Mouse (Mus musculus) testis, adult 2 months (tissue): ENCODE data around the gene Anapc13. TPM values are rescaled to one million over a fixed set of nuclear protein-coding genes. Genes with fewer than 3 reads are reported as not detected.
A peak's percentile ranks its signal among the peaks of the same experiment; 100 is the strongest.

Source experiments
- H3K27ac ChIP-seq: fragments of 200-500 bp; 2 replicates; pipeline ENCODE4 v1.5.1; 2012; ENCODE audit warnings: low read depth, low read length; ENCODE audit not compliant: control insufficient read depth, insufficient read depth
- H3K27me3 ChIP-seq: fragments of 200-500 bp; 2 replicates; pipeline ENCODE4 v1.6.1; 2012; ENCODE audit warnings: mild to moderate bottlenecking, low read length, moderate library complexity; ENCODE audit not compliant: control insufficient read depth, insufficient read depth
- H3K36me3 ChIP-seq: fragments of 200-500 bp; 2 replicates; pipeline ENCODE4 v1.6.1; 2012; ENCODE audit warnings: mild to moderate bottlenecking, low read length; ENCODE audit not compliant: control insufficient read depth, insufficient read depth
- H3K4me1 ChIP-seq: fragments of 200-500 bp; 2 replicates; pipeline ENCODE4 v1.6.1; 2012; ENCODE audit warnings: low read length; ENCODE audit not compliant: control insufficient read depth, insufficient read depth
- H3K4me3 ChIP-seq: fragments of 200-500 bp; 2 replicates; pipeline ENCODE4 v1.5.1; 2012; ENCODE audit warnings: low read depth, mild to moderate bottlenecking, low read length, moderate library complexity, mixed read lengths; ENCODE audit not compliant: control insufficient read depth
- CTCF ChIP-seq: fragments of 200-500 bp; IDR thresholded peaks from 2 replicates; pipeline ENCODE4 v1.5.1; 2012; ENCODE audit warnings: low read depth, mild to moderate bottlenecking, inconsistent platforms, low read length, moderate library complexity; ENCODE audit not compliant: control insufficient read depth, insufficient read depth, insufficient replicate concordance
- POLR2A ChIP-seq: fragments of 200-500 bp; IDR thresholded peaks from 2 replicates; pipeline ENCODE4 v1.6.1; 2012; ENCODE audit warnings: low read depth, mild to moderate bottlenecking, inconsistent platforms, low read length, moderate library complexity; ENCODE audit not compliant: control insufficient read depth
- polyA plus RNA-seq: library from polyadenylated mRNA; depleted of rRNA; stranded (reverse); fragments of >200 nt; gene quantifications from 2 replicates; pipeline ENCODE4 v1.2.3, GENCODE M21; 2012

The Anapc13 gene
- polyA plus RNA-seq, 1 experiment = 118 TPM

DNA sequence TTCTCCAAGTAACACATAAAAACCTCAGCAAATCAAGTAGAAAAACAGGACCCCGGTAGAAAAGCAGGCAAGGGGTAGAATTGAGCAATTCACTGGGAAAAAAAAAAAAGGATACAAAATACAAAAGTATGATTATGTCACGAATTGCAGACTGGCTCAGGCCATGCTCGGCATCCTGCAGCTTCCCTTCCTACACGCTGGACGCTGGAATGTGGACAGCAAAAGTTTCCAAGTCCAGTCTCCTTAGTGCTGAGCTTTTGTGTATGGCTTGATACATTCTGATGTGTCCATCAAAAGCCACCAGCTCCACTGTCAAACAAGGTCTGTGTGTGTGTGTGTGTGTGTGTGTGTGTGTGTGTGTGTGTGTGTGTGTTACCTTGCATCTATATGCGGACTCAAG lies 15.4 kb downstream of the Anapc13 start:
- Histone ChIP-seq H3K27ac (no peak overlapping the region), H3K36me3 (no peaks in the 10 kb centered on the region), H3K4me3 (no peak overlapping the region), H3K27me3 (no peaks in the 10 kb centered on the region), H3K4me1 (peaks cover 8% of the 10 kb centered on the region)
- TF ChIP-seq CTCF (no peak), POLR2A (no peak)

DNA sequence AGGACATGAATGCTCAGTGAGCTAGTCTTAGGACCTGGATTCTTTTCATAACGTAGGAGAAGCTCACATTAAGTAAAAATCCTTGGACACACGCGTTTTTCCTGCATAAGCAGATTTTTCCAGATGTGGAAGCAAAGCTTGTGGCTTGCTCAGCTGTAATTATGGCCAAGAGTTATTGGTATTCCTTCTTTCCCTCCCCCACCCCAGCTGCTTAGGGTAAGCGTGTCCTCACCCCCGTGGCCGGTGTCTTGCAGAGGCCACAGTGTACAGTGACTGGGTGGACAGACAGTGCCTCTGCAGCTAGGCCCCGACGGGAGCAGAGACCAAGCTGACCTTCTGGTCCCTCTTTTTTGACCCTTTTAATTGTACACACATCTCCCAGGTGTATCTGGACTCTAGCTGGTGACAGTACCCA lies 17.0 kb downstream of the Anapc13 start:
- Histone ChIP-seq H3K27me3 (no peaks in the 10 kb centered on the region), H3K27ac (no peak overlapping the region; the same call in 1 of the 2 replicates), H3K4me3 (no peak overlapping the region), H3K4me1 (peaks cover 8% of the 10 kb centered on the region), H3K36me3 (no peaks in the 10 kb centered on the region)
- TF ChIP-seq POLR2A = no peak
- no peak for TF ChIP-seq CTCF

DNA sequence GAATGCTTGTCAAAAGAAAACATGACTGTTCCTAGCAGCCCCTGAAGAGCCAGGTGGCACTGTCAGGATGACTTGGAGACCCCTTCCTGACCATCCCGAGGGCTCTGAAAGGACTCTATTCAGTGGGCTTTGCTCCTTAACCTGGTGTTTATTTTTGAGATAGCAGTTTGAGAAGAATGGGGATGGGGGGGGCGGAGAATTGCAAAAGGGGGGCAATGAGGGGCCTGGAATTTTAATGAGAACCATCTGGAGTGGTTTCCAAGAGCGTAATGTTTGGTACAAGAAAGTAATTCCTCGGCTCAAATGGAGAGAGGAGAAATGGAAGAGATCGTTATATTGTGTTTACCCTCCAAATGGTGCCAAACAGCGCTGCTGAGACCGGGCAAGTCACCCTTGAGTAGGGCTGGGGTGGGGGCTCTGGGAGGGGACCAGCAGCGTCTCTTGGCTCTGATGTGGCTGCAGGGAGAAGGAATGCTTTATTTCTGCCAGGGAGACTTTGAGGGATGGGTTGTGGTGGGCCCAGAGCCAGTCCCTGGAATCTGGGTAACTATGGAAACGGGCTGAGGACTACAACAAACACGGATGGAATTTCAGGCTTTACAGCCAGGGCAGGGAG lies 17.5 kb downstream of the Anapc13 start:
- Histone ChIP-seq H3K4me3 (peak overlapping the region; percentile 57), H3K4me1 (peaks cover 8% of the 10 kb centered on the region), H3K27ac (no peak overlapping the region; the same call in 1 of the 2 replicates), H3K27me3 (no peaks in the 10 kb centered on the region), H3K36me3 (no peaks in the 10 kb centered on the region)
- TF ChIP-seq POLR2A (peak; percentile 71; the same call in 1 of the 2 replicates), CTCF (no peak)

GRCm38 (mm10) chr9:102645119-102645695 lies 19.1 kb downstream of the Anapc13 start:
- no peak overlapping the region for H3K27ac ChIP-seq
- H3K4me3 ChIP-seq = peak overlapping the region; percentile 39; the same call in 1 of the 2 replicates
- no peaks in the 10 kb centered on the region for H3K27me3 ChIP-seq
- no peaks in the 10 kb centered on the region for H3K36me3 ChIP-seq
- TF ChIP-seq POLR2A (no peak), CTCF (no peak)
- peaks cover 8% of the 10 kb centered on the region for H3K4me1 ChIP-seq

DNA sequence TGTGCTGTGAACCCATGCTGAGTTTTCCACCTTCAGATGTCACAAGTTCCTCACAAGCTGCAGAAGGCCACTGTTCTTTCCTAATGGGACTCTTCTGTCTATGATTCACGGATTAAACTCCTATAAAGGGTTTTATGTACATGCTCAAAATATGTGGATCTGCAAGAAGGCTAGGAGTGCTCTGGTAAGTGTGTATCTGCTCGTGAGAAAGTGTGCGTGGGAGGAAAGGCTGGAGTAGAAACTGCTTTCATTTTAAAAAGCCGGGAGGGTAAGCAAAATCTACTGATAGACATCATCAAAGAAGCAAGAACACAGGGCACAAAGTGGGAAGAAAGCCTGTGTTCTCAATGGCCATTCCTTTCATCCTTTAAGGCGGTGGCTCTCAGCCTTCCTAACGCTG lies 20.9 kb downstream of the Anapc13 start:
- TF ChIP-seq CTCF (no peak), POLR2A (no peak)
- no peaks in the 10 kb centered on the region for H3K36me3 ChIP-seq
- H3K4me3 ChIP-seq = no peak overlapping the region
- no peaks in the 10 kb centered on the region for H3K27me3 ChIP-seq
- H3K4me1 ChIP-seq = peaks cover 8% of the 10 kb centered on the region
- no peak overlapping the region for H3K27ac ChIP-seq

- no peak for TF ChIP-seq POLR2A
- TF ChIP-seq CTCF = no peak
- H3K27me3 ChIP-seq = no peaks in the 10 kb centered on the region
- H3K4me1 ChIP-seq = no peaks in the 10 kb centered on the region; the same call in 1 of the 2 replicates
- no peaks in the 10 kb centered on the region for H3K36me3 ChIP-seq
- H3K27ac ChIP-seq = no peak overlapping the region
- no peak overlapping the region for H3K4me3 ChIP-seq
Measured at GRCm38 (mm10) chr9:102649917-102650527, 23.9 kb downstream of the Anapc13 start.

GRCm38 (mm10) chr9:102650637-102651036 lies 24.5 kb downstream of the Anapc13 start:
- no peak overlapping the region for H3K27ac ChIP-seq
- H3K4me3 ChIP-seq = no peak overlapping the region
- no peaks in the 10 kb centered on the region for H3K36me3 ChIP-seq
- H3K27me3 ChIP-seq = no peaks in the 10 kb centered on the region
- H3K4me1 ChIP-seq = no peaks in the 10 kb centered on the region; the same call in 1 of the 2 replicates
- no peak for TF ChIP-seq POLR2A
- TF ChIP-seq CTCF = no peak
